Mouse (Mus musculus) frontal cortex, adult (tissue): ENCODE results near the gene Ankfn1.

Experiments
- ATAC-seq: cut with Nextera tagmentation; 2 replicates; pipeline ENCODE4 v1.9.2; 2017; ENCODE audit warnings: mild to moderate bottlenecking, moderate library complexity, mixed read lengths; ENCODE audit not compliant: low TSS enrichment

Gene Ankfn1

DNA sequence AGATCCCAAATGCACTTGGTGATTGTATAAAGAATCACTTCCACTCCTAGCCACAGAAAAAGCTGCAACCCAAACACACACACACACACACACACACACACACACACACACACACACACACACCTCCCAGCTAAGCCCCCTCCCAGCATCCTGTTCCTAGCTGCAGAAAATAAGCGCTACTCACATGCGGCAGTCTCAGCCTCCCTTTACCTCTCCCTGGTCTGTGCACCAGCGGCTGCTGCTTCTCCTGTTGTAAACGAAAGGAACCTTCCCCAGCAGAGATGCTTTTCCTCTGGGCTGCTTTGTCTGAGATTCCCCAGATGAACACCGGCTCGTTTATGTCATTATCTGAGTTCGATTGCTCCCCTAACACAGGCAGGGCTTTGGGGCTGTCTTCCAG, at the start of gene Ankfn1:
Ankfn1 (minus strand) TSS at position 223 of the 400 bp plus-strand sequence.
- peak; percentile 65; the same call in 1 of the 2 replicates for ATAC-seq

DNA sequence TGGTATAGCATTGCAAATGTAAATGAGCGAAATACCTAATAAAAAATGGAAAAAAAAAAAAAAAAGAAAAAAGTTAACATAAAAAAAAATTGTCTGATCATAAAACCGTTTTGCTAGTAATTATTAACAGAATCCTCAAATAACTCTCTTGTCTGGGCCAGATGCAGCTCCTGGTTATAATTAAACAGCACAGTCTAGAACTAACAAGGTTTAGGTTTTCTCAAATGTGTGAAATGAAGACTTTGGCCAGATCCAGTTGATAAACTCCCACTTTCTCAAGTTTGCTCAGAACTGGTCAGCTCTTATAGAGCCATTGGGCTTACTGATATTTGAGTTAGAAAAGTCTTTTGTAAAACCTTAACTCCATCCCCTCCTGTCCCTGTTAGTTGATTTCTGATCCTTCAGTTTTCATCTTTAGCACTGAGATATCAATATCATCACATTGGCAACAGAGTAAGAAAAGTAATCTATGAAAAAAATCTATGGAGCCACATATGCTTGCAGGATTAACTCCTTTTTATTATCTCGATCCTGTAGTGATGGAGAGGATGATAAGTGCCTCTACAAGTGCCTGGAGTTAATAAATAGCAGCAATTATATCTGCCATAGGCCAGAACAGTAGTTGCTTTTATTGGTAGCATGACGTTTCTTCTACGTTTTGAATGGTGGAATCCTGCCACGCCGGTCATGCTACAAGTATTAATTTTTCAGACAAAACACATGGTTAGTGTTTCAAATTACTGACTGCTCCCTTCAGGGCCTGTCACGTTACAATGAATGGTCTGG, 46.4 kb upstream of the Ankfn1 start:
- no peak for ATAC-seq

DNA sequence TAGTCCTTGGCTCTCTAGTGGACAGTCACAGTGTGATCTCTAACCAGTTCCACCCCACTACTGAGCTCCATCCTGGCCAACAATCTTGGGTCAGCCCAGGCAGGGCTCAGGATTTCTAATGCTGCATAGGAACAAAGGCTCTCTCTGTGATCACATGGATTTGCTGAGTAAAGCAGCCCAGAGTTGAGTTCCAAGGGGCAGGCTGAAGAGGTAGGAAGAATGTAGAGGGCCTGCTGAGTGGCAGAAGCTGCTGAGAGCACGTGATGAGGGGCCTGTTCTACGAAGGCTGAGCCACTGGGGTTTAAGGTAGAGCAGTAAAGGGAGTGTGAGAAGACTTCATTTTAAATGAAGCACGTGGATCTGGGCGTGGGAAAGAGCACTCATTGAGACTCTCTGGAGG, 41.1 kb upstream of the Ankfn1 start:
- no peak for ATAC-seq

DNA sequence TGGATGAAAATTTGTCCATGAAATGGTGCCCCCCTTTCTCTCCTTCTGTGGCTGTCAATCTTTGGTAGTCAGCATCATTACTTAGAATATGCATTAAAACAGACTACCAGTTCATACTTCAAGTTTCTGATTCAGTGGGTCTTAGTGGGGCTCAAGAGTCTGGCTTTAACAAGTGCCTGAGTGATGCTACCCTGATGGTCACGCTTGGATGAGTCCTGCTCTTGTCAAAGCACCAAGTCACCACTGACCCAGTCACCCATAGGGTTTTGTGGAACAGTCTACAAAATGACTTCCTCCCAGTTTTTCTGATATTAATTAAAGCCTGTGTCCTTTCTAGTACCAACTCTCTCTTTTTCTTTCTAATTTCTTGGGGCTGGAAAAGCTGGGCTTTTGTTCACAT, 34.0 kb upstream of the Ankfn1 start:
- no peak for ATAC-seq

DNA sequence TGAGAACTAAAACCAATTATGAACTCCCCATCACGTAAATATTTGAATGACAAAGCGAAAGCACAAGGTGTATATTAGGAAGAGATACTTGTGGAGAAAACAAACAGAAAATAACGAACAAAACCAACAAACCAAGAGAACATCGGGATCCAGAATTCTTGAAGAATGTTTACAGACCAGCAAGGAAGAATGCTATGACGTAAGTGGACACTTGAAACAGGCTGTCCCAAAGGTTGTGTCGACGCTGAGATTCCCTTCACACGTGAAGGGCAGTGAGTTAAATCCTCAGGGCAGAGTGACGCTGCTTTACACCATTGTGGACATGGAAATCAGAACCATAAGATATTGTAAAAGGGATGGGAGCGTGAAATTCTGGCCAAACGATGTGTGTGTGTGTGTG, 30.5 kb upstream of the Ankfn1 start:
- no peak for ATAC-seq

DNA sequence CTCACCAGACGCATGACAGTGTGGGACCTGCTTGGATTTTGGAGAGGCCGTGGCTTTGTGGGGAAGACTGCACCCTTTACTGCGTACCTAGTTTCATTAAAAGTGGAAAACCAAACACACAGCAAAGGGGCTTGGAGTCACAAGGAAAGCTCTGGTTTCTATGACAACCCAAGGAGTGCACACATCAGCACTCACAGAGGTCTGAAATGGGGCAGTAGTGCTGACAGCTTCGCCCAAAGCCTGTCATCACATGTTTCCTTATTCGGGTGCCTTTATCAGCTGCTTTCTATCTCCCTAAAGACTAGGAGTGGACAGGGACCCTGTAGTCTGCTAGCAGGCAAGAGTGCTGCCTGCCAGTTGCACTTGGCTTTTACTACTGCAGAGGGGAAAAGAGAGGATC, 27.4 kb upstream of the Ankfn1 start:
- ATAC-seq = no peak

DNA sequence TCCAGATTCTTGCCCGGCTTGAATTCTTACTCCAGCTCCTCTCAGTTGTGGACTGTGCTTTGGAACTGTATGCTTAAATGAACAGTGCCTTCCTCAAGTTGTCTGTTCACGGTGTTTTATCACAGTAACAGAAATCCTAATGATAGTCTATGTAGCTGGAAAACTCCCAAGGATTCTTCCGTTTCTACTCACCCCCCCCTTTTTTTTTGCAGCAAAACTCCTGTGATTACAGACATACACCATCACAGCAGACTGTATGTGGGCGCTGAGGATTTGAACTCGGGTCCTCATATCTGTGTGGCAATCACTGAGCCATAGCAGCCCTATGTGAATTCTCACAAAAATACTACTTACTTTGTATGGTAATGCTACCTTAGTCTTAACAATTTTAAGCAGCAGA, 26.5 kb upstream of the Ankfn1 start:
- ATAC-seq = no peak

DNA sequence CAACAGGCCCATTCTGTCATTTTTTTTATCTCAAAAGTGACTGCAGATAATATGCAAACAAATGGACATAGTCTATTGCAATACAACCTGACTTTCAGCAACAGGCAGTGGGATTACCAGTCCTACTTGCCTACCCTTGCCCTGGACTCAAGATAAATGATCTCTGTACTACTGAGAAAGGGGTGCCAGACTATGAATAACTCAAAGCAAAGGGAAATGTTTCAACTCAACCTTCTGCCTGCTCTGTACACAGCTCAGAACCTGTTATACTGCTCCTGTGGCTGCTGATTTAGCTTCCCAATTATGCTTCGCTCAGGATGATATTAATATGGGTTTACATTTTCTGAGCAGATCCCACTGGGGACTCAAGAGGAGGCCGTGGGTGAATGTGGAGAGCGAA, 15.3 kb upstream of the Ankfn1 start:
- ATAC-seq = no peak

DNA sequence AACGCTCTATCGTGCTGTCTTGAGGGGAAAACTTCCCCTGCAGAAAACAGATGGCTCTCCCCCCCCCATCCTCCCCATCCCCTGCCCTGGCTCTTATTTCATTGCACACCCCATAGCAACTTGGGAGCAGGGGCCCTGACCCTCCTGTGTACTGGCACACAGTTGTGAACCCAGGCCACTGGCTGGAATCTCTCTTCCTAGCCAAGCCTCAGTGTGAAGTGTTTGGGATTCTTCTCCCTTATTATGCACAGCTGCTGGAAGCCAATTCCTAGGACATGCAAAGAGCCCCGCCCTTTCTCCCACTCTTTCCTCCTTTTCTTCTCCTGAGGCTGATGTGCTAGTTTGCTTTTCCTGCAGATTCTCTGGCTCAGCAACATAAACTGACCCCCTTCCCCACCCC, 1.4 kb downstream of the Ankfn1 start:
- ATAC-seq = no peak

DNA sequence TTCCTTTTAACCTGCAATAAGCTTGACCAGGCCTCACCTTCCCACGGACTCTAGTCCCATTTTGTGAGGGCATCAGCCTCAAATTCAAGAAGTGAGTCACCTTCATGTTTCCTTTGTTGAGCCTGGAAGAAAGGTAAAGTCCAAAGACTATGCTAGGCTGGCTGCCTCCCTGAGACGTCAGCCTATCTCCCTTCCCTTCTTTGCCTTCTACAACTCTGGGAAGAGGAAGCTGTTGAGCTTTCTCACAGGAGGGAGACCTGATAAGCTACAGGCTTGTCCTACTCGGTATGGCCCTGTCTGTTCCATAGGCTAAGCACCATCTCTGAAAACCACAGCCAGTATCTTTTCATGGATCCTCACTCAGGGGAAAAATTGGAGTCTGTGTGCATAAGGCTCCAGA, 2.5 kb downstream of the Ankfn1 start:
- ATAC-seq = no peak

DNA sequence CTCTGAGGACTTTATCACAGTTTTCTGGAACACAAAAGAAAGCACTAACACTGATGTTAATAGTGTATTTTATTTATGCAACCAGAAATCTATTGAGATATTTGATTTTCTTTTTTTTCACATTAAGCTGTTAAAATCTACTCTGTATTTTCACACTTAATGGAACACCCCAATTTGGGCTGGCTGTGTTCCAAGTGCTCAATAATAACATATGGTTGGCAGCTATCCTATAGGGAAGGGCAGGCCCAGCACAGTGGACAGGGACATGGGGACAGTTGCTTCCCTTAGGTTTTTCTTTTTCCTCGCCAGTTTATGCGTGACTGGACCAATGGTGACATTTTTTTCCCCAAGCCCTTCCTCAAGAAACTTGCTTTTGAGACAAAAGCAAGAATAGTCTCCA, 4.5 kb downstream of the Ankfn1 start:
- ATAC-seq = no peak

DNA sequence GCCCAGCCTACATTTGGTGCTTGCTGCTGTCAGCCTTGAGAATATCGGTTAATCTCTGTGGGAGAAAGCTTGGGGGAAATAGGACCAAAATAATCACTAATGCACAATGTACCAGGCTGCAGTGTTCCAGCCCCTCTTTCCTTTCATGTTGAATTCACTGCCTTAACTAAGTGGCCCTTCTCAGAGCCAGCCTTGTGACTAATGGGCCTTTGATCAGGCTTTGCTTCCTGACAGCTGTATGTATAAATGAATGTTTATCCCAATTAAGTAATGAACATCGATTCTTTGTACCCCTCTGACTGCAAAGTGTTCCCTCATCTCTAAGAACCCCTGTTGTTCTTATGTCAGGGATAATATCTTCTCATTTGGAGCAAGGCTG, 11.7 kb downstream of the Ankfn1 start:
- no peak for ATAC-seq

DNA sequence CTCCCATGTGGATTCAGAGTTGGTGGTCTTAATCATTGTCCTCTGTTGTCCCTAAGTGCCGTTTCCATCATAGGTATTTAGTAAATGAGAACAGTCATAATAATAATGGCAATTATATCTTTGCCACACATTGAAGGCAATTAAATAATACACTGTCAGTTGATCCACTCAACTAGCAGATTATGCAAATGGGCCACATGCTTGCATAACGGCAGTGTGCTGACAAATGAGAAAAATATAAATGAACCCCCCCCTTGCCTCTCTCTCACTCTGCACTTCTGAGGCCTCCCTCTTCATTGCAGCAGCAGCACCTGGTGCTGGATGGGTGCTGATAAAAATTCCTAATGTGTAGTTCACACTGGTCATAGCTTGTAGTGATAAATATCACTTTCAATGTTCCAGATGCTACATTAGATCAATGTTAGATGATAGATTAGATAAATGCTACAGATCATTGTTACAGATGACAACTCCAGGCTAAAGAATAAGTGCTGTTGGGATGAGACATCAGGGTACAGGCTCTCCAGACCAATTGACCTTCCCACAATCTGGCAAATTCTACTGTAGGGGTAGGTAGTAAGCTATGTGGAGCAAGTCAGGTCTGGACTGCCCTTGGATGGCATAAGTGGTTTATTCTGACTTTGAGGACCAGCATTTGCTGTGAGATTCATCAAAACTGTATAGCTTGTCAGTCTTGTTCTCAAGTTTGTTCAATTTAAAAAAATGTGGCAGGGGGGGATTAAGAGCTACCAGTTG, 12.3 kb downstream of the Ankfn1 start:
- no peak for ATAC-seq

DNA sequence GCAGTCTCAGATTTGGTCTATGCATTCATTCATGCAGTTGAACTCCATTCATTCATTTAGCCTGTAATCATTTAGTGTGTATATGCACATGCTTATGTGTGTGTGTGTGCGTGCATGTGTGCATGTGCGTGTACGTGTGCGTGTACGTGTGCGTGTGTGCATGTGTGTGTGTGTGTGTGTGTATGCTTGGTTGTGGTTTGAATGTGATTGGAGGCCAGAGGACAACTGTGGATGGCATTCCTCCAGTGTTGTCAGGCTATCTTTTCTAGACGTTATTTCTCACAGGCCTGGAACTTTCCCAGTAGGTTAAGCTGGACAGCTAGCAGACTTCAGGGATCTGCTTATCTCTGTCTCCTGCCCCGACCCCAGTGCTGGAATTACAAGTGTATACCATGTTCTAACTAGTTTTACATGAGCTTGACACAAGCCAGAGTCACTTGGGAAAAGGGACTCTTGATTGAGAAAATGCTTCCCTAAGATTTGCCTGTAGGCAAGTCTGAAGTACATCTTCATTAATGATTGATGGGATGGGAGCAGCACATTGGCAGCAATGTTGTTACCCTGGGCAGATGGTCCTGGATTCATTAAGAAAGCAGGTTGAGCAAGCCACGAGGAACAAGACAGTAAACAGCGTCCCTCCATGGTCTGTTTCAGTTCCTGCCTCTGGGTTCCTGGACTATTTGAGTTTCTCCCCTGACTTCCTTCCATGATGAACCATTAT, 43.3 kb downstream of the Ankfn1 start:
- no peak for ATAC-seq

DNA sequence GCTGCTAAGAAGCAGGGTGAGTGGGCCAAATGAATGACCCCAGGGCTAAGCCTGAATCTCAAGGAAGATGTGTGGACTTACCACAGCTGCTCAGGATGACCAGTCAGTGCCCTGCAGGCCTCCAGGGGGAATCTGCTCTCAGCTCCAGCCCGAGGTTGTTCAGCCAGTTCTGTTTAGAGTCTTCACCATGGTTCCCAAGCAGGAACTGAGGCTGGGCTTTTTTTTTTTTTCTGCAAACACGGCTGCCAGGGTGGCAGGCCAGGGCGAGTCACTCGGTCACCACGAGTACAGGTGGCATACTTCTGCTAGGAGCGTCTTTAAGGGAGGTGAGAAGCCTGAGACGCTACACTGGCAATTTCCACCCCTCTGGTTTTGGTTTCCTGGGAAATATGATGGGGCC, 43.9 kb downstream of the Ankfn1 start:
- no peak for ATAC-seq

DNA sequence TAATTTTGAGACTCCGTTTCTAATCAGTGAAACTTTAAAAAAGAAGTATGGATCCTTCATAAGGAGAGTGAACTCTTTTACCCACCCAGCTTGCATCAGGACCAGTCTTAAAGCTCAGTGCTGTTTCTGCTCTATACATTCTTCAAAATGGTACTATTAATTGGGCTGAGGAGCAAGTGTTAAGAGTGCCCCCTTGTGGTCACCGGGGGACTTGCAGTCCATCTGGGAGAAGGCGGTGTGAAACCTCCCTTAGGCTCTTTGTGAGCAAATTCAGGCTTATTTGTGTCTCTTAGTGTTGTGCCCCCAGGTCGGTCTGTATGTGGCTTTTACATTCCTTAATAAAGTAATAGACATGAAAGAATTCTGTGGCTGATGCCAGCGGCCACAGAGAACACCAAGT, 56.6 kb downstream of the Ankfn1 start:
- peak; percentile 93 for ATAC-seq

DNA sequence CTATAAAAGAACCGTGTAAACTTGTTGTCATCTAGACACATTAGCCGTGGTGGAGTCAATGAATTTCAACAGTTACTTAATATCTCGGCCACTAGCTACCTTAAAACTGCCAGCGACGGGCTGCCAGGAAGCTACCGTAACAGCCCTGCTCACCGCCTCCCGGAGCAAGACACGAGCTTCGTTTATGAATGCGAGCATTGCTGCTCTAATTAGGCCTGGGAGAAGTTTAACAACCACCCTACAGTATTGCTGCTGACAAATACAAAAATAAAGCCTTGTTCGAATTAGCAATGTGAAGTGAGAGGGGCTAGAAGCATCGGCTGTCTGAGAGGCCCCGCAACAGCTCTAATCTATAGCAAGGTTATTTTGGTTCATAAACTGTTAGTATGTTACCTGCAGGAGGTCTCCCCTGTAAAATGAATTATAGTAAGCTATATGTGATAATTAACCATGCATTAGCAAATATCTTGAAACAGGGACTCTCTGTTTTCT, 58.9 kb downstream of the Ankfn1 start:
- no peak for ATAC-seq

DNA sequence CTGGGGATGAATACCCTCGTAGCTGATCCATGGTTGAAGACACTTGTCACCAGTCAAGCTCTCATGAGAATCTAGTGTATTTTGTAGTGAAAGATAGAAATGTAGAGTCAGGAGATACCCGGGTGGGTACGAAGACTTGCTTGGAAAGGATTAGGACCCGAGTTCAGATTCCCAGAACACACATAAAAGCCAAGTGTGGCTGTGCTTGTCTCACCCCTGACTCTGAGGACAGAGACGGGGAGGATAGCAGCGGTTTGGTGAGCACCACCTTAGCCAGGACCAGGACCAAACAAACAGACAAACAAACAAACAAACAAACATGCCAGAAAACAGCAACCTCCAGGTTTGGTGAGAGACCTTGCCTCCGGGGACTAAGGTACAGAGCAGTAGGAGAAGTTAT, 61.1 kb downstream of the Ankfn1 start:
- ATAC-seq = no peak

DNA sequence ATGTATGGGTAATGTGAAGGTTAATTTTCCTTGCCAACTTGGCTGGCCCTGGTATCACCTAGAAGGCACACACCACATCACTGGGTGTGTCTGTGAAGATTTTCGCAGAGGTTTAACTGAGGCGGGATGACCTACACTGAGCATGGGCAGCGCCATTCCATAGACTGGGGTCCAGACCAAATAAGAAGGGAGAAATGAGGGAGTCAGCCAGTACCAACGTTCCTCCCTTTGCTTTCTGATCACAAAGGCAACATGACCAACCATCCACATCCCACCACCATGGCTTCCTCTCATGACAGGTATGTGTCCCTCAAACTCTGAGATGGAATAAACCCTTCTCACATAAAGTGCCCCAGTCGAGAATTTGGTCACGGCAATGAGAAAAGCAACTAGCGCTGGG, 68.9 kb downstream of the Ankfn1 start:
- ATAC-seq = no peak

DNA sequence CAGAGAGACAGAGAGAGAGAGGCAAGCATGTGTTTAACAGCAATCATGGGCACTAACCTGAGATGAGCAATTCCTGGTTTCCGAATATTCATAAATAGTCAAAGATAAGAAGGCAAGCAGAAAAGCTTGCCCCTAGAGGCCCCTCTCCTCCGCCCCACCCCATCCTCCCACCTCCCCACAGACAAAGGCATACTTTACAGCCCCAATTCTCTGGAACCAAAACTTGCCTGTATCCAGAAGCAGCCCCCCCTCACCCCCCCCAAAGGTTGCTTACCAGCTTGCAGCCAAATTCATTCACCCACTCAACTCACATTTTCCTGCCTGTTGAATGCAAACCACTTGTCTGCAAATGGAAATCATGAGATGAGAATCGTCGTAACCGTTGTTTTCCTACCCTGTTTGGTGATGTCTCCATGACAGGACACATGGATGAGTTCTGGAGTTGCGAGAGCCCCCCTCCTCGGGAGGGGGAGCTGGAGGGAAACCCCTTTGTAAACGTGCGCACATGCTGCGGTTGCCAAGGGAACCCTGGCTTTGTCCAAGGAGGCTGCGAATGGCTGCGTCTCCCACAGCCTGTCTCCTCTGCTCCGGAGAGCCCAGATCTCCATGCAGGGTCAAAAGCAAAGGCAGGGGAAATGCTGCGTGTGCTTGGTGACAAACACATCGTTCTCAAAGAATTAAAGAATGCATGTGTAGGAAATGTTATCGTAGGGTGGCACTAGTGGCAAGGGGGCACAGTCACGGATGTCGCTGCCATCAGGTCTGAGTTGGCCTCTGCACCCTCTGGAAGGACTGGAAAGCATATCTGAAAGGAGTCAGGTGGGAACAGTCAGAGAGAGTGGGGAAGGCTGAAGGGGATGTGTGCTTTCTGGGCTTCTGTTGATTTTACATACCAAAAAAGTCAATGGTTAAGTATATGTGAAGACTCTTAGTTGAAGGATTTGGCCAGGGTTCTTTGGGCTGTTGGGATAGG, 80.7 kb downstream of the Ankfn1 start:
- ATAC-seq = no peak

DNA sequence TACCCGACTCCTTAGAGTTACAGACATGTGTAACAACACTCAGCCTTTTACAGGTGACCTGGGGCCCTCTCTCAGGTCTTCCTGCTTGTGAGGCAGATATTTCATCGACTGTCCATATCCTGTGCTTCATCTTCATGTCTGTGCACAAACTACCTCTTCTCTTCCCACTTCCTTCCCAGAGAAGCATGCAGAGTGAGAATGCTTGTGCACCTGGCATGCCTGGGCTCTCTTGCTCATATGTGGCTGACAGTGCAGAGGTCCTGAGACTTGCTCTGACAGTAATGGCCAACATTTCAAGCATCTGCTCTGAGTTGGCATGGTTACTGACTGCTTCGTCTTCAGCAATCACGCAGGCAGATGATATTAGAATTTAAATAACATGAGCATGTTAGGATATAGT, 83.8 kb downstream of the Ankfn1 start:
- no peak for ATAC-seq
